Mouse (Mus musculus): Measurements from ENCODE around the gene Adi1.

Gene Adi1

DNA sequence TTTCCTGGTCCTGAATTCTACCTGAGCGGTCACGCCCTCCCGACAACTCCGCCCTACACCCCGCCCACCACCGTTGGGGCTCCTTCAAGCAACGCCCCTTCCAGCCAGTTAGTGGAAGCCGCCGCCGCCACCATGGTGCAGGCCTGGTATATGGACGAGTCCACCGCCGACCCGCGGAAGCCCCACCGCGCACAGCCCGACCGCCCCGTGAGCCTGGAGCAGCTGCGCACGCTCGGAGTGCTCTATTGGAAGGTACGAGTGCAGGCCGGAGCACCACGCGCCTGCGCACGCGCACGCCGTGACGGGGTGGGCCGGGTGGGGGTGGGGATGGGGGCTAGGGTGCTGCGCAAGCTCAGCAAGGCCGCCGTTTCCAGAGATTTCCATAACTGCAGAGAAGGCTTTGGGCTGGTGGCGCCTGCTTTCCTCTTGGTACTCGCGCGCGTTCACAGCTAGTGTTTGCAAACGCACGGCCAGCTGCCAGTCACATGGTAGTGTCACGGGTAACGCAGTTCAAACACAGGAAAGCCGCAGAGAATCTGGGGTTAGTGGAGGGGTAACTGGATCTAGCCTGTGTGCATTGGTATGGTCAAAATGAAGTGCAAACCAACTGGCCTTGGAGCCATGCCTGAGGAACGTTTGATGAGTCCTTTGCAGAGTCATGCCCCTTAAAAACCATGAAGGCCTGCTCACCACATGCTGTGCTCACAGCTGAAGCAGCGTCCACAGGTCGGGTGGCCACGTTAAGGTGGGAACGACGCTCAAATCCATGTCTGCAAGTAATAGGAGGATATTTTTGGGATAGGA lies at the start of gene Adi1:
TSS of gene Adi1 (plus strand) at position 111 of the 804 bp plus-strand sequence.
- peak; percentile 88 for DNase-seq

DNA sequence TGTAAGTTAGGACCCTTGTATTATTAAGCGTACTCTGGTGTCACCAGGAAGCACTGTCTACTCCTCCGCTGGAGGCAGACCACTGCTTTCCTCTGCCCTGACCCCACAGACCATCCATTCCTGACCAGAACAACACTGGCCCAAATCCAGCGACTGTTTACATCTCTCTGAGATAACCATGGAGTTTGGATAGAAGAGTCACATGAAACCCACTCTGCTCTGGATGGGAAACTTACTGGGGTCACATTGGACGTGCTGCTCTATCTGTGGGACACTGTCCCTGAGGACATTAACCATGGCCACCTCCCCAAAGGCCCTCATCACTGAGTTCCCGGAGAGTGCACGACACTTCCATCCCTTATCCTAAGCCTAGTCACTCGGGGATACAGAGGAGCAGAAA lies 49.6 kb upstream of the Adi1 start:
- no peak for DNase-seq

DNA sequence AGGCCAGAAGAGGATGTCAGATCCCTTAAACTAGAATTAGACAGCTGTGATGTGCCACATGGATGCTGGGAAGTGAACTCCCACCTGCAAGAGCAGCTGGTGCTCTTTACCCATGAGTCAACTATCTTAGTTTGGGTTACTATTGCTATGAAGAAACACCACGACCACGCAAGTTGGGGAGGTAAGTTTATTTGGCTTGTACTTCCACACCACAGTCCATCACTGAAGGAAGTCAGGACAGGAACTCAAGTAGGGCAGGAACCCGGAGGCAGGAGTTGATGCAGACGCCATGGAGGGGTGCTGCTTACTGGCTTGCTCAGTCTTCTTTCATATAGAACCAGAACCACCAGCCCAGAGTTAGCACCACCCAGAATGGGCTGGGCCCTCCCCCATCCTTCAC lies 47.9 kb upstream of the Adi1 start:
- DNase-seq, result no peak

GRCm38 (mm10) chr12:28628436-28628835 lies 46.6 kb upstream of the Adi1 start:
- no peak for DNase-seq

DNA sequence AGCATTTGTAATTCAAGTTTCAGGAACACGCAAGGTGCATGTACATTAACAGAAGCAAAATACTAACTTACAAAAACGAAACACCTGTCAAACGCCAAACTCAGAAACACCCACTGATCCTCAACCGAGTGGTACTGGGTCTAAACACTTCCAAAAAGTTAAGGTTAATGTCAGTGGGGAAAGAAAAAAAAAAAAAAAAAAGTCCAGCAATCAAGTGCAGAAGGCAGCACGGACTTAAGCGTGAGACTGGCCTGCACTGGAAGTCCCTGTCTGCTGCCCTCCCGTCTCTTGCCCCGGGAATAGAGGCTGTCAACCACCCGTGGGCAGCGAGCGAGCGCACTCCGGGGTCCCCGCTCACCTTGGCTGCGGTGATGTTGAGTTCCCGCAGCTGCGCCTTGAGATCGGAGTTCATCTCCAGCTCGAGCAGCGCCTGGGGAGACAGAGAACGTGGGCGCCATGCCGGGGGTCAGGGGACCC lies 39.9 kb upstream of the Adi1 start:
- no peak for DNase-seq

GRCm38 (mm10) chr12:28635535-28636476 lies 39.2 kb upstream of the Adi1 start, which contains the start of gene Rps7:
Rps7 (minus strand) TSS chr12:28635953.
- DNase-seq, result peak; percentile 96

DNA sequence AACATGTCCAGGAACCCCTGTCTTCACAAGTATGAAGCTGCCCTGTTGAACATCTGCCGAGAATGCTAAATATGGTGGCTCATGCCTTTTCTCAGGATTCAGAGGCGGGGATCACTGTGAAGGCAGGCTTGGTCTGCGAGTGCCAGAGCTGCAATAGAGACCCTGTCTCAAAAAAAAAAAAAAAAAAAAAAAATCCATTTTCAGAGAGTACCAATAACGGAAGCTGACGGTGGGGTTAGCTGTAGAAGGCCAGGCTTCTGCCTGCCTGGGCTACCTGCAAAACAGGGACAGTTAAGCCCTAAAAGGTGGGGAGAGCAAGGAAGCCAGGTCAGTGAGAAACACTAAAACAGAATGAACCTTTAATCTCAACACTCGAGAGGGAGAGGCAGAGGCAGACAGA lies 38.5 kb upstream of the Adi1 start:
- DNase-seq, result no peak

GRCm38 (mm10) chr12:28638778-28639177 lies 36.3 kb upstream of the Adi1 start:
- DNase-seq, result no peak

DNA sequence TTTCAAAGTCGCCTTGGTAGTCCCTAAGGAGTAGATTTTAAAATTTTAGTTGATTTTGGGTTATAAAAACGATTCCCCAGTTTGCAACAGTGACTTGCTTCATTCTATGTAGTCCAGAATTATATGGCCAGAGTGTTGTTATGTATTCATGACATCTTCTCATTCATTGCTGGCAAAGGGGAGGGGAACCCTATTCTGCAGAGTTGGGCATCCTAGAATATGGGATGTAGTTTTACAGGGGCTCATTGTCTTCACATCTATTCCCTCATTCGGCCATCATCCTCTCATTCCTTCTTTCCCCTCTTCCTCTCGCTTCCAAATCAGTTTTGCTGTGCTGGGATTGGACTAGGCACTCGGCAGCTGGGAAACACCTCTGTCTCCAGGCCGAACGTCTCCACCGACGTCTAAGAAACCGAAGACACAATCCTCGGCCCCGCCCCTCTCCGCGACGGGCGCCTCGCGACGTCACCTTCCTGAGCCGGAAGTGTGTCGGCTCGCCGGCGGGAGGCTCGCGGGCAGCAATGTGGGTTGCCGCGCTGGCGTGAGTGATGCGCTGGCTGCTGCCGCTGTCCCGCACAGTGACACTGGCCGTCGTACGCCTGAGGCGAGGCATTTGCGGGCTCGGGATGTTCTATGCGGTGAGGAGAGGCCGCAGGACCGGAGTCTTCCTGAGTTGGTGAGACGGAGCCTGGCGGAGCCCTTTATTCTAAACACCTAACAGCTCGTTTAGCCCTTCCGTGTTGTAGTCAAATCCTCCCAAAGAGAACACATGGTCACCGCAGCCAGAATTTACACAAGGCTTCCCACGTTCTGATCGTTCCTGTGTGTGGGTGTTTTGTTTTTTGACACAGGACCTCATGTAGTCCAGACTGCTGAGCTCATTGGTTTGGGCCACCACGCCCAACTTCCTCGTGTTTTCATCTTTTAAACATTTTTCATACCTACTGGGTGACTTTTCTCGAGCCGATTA lies 25.6 kb upstream of the Adi1 start, which contains the start of gene Rnaseh1:
TSS of gene Rnaseh1 (plus strand) at position 462 of the 970 bp plus-strand sequence.
- peak; percentile 95 for DNase-seq

DNA sequence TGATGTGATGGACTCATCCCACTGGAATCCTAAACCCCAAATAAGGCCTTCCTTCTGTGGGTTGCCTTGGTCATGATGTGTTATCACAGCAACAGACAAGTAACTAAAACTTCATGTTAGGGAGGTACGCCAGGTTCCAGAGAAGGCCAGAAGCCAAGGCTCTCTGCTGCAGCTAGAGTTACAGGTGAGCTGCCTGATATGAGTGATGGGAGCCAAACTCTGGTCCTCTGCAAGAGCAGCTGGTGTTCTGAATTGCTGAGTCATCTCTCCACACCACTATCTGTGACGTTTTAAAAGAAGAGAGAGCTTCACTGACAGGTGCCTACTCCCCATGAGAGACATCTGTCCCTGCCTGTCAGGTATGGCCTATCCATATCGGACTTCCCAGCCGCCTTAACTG lies 12.4 kb upstream of the Adi1 start:
- no peak for DNase-seq

DNA sequence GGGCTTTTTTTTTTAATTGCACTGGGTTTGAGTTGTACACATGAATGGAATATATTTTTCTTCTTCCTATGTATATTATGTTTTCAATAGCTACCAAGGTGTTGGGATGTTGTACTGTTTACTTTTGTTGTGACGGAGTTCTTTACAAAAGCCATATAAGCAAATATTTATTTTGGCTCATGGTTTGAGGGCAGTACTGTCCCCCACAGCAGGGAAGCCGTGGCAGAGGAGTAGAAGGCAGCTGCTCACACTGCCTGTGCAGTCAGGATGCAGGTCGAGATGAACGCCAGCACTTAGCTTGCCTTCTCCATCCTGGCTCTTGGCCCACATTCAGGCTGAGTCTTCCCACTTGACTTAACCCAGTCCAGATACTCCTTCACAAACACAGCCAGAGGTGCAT lies 8.3 kb upstream of the Adi1 start:
- DNase-seq, result peak; percentile 13

DNA sequence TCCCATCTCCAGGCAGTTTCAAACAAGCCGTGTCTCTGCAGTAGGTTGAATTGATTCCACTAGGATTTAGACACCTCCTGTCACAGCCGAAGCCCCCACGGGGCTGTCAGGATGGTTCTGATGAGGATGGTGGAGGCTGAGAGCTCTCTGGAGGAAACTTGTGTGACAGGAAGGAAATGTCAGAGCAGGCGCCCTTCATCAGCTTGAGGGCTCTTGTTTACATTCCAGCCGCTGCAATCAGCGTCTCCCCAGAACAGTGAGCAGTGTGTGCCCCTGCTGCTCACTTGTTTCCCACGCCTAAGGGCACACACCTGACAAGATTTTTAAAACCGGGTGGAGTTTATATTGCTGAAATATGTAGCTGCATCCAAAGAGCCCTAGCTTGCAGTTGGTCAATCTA lies 7.7 kb upstream of the Adi1 start:
- peak; percentile 30 for DNase-seq

- DNase-seq, result no peak
These were observed 852 bp upstream of the Adi1 start for GRCm38 (mm10) chr12:28674038-28674720.

DNA sequence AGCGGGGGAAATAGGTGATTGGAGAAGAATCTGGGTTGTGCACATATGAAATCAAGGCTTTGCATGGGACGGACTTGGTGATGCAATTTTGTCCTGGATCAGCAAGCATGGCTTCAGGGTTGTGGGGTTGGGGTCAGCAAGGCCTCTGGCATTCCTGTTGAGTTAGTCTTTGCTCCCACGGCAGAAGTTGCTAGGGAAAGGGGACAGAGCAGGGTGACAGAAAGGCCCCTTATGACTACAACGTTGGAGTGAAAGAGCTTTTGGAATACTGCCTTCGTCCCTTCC lies 836 bp downstream of the Adi1 start:
- DNase-seq, result no peak

DNA sequence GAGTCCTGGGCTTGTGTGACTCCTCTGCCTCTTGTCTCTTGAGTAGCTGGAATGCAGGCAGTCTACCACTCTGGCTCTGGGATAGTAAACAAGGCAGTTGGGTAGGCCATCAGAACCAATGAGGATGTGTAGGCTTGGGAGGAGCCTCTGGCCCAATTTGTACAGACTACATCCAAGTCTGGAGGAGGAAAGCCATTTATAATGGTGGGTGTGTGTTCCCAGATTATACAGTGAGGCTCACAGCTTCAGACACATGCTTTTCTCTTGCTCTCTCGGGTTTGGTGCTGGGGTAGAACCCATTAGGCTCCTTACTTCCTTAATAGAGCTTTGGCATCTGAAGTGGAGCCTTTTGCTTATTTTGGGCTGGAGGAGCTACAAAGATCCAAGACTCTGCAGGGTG lies 9.6 kb downstream of the Adi1 start:
- DNase-seq, result no peak

DNA sequence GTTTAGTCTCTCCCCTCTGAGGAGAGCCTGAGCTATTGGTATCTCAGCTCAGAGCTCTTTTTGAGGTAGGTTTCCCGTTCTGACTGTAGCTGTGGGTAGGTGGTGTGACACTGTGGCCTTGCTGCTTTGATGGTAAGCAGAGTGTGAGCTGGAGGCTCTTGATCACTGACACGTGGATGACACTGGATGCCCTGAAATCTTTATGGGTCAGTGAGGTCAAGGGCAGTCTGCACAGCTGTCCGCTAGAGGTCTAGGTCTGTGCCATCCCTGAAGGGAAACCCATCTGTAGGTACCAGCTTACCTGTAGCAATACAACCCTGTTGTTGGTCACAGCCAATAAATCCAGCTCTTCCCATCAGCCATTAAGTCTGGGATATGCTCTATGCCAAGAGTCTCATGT lies 10.7 kb downstream of the Adi1 start:
- DNase-seq, result no peak

- DNase-seq, result no peak
These were observed 11.3 kb downstream of the Adi1 start for GRCm38 (mm10) chr12:28686199-28686879.

- no peak for DNase-seq
These were observed 14.0 kb downstream of the Adi1 start for GRCm38 (mm10) chr12:28688996-28689395.

DNA sequence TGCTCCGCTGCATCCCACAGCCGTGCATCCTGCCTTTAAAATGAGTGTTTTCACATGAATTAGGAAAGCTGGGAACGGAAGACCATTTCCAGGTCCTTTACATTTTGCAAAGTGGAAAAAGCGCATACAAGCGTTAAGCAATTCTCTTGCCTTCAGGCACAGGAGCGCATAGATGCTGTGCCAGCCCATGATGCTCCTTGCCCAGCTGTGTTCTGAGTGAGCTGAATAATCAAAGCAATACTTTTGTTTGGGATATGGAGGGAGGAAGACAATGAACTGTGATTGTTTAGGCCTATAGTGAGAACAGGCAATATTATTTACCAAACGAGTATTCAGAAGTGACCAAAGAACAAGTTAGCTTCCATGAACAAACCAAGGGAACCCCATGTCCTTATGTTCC lies 15.7 kb downstream of the Adi1 start:
- no peak for DNase-seq

DNA sequence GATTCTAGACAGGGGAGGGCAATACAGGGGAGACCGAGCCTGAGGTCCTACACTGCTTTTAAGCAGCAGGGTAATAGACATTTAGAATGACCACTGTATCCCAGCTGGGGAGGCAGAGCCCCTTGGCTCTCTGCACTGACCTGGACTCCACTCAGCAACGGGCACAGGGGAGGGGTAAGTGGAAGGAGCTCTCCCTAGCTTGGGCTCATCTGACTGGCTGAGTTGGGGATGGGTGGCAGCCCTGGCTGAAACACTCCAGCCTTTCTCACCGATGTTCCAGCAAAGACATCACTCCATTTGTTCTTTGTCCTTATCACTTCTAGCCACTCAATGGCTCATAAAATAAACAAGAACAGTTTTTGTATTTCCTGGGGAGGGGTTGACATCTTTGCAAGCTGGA lies 18.7 kb downstream of the Adi1 start:
- DNase-seq, result no peak

- peak; percentile 66 for DNase-seq
These were observed 19.2 kb downstream of the Adi1 start for GRCm38 (mm10) chr12:28694231-28694630.

Data from lung, postnatal 10 days (tissue).